Mouse (Mus musculus) kidney, postnatal 0 days (tissue): Measurements from ENCODE around the gene Cdk8. TPM values are rescaled to one million over a fixed set of nuclear protein-coding genes. Genes with fewer than 3 reads are reported as not detected.

Experiments used
- ATAC-seq: fragments of 200-750 bp; cut with Nextera tagmentation; replicated peaks from 2 replicates; pipeline ENCODE4 v1.8.0; 2017; ENCODE audit warnings: low read depth, moderate number of reproducible peaks, moderate TSS enrichment, moderate library complexity; ENCODE audit not compliant: low FRiP score
- DNase-seq: peaks from one replicate; pipeline ENCODE4 v3.0.0-alpha.2; 2016; ENCODE audit warnings: low spot score
- H3K27ac ChIP-seq: fragments of 300-500 bp; sonication (generic); 2 replicates; pipeline ENCODE4 v1.5.1; 2014; ENCODE audit warnings: mild to moderate bottlenecking
- H3K27me3 ChIP-seq: fragments of 300-500 bp; sonication (generic); 2 replicates; pipeline ENCODE4 v1.6.1; 2014; ENCODE audit warnings: low read length, mixed read lengths; ENCODE audit not compliant: insufficient read depth
- H3K36me3 ChIP-seq: fragments of 300-500 bp; sonication (generic); 2 replicates; pipeline ENCODE4 v1.6.1; 2014; ENCODE audit warnings: low read length, mixed read lengths; ENCODE audit not compliant: insufficient read depth
- H3K4me1 ChIP-seq: fragments of 300-500 bp; sonication (generic); replicated peaks from 2 replicates; pipeline ENCODE4 v1.6.1; 2014; ENCODE audit warnings: antibody characterized with exemption, low read length, mixed read lengths; ENCODE audit not compliant: insufficient read depth
- H3K4me2 ChIP-seq: fragments of 300-500 bp; sonication (generic); 2 replicates; pipeline ENCODE4 v1.6.1; 2014; ENCODE audit warnings: mild to moderate bottlenecking, low read length, moderate library complexity, mixed read lengths
- H3K4me3 ChIP-seq: fragments of 300-500 bp; sonication (generic); replicated peaks from 2 replicates; pipeline ENCODE4 v1.5.1; 2014; ENCODE audit warnings: low read depth, low read length
- H3K9ac ChIP-seq: fragments of 300-500 bp; sonication (generic); 2 replicates; pipeline ENCODE4 v1.6.1; 2014; ENCODE audit warnings: low read depth, low read length
- H3K9me3 ChIP-seq: fragments of 300-500 bp; sonication (generic); replicated peaks from 2 replicates; pipeline ENCODE4 v1.6.1; 2016; ENCODE audit warnings: low read length, inconsistent platforms, mixed read lengths
- CTCF ChIP-seq: IDR thresholded peaks from 2 replicates; pipeline ENCODE4 v1.5.1; 2016; ENCODE audit warnings: antibody characterized with exemption, low read depth, mild to moderate bottlenecking, moderate library complexity
- WGBS: fragments of 180-500 bp; shearing (Covaris S2); extraction: QIAGEN DNeasy Blood & Tissue Kit; methylation state at CpG from one replicate; pipeline ENCODE4 v1.1.7; 2014; 5-methylcytosine and 5-hydroxymethylcytosine counted together
- polyA plus RNA-seq: library from polyadenylated mRNA; unstranded; fragments of >200 nt; fragmentation: Nextera tagmentation; extraction: Ambion mirVana; gene quantifications from 2 replicates; pipeline ENCODE4 v1.2.1, GENCODE M21; 2015

The Cdk8 gene
- polyA plus RNA-seq, 1 experiment from 2014 or later, result 18.1 TPM

DNA sequence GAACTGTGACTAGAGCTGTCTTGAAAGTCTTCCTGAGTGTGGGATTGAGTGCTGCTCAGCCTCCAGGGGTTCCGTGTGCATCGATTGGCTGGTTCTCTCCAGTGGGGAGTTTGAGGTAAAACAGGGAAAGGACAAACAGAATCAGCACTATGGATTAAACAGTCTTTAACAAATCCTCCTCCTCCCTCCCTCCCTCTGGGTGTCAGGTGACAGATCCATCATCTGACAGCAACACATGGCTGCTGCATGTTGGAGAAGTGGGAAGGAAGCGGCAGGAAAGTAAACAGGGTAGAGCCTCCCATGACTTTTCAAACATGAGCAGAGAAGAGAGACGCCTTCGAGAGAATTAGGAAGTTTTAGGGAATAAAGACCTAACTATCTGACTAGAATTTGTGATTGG is 59.4 kb downstream of the Cdk8 start:
- DNase-seq, result peak; percentile 21
- no peaks in the 10 kb centered on the region for H3K9me3 ChIP-seq
- H3K9ac ChIP-seq, result no peak overlapping the region
- H3K4me2 ChIP-seq, result no peak overlapping the region
- H3K27ac ChIP-seq, result no peak overlapping the region; the same call in 1 of the 2 replicates
- H3K27me3 ChIP-seq, result no peaks in the 10 kb centered on the region
- no peak for TF ChIP-seq CTCF
- no peak for ATAC-seq
- no peaks in the 10 kb centered on the region for H3K4me1 ChIP-seq
- 61% methylated on average over 5 of the region's 5 CpGs for WGBS
- H3K36me3 ChIP-seq, result peaks cover 22% of the 10 kb centered on the region
- no peak overlapping the region for H3K4me3 ChIP-seq

DNA sequence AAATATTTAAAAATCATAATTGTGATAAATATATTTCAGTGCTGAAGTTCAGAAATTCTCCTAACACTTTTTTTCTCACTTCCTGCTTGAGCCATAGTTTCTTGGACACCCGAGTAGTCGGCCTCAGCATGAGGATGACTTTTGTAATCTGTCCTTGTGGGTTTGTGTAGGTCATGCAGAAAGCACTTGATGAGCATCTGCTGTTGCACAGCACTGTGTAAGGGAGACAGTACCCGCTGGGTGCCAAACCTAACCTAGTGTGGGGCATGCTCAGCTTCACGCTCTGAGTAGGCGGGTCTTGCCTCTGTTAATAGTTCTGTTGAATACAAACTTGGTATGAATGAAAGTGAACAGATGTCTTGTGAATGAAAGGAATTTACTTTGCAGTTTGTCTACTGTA is 60.5 kb downstream of the Cdk8 start:
- H3K9ac ChIP-seq, result no peak overlapping the region
- no peak overlapping the region for H3K4me2 ChIP-seq
- whole genome bisulfite sequencing, result 82% methylated on average over 5 of the region's 5 CpGs
- no peaks in the 10 kb centered on the region for H3K4me1 ChIP-seq
- H3K27me3 ChIP-seq, result no peaks in the 10 kb centered on the region
- H3K9me3 ChIP-seq, result no peaks in the 10 kb centered on the region
- DNase-seq, result no peak
- ATAC-seq, result no peak
- no peak for TF ChIP-seq CTCF
- no peak overlapping the region for H3K27ac ChIP-seq
- H3K36me3 ChIP-seq, result peaks cover 23% of the 10 kb centered on the region
- H3K4me3 ChIP-seq, result no peak overlapping the region

DNA sequence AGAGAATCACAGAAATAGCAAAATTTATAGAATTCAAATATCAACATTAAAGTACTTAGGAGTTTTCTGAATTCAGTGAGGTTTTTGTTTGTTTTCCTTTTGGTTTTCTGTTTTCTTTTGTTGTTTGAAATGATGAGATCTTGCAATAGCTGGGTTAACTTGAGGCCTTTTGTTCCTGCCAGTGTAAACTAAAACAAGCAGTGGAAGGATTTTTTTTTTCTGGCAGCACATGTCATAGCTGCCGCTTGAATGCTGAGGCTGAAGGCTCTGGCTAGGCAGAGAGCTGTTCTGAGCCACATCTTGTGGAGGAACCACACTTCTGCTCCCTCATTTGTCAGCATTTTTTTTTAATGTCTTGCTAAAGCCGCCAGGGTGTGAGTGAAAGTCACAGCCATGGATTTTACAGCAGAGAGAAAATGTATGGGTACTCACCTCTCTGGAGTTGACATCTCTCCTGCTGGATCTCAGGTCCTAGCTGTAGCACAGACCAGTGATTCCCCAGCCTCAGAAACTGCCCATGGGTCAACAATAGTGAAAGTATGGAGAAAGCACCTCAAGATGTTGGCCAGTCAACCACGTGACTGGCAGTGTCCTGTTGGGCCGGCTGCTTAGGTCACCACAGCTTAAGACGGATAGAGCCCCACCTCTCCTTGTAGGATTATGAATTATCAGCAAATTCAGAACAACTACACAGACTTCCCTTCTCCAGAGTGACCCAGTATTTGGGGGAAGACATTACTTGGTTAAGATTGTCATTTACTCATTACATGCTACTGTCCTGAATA is 62.1 kb downstream of the Cdk8 start:
- H3K36me3 ChIP-seq, result peaks cover 20% of the 10 kb centered on the region
- no peaks in the 10 kb centered on the region for H3K27me3 ChIP-seq
- H3K4me2 ChIP-seq, result no peak overlapping the region
- H3K27ac ChIP-seq, result no peak overlapping the region
- TF ChIP-seq CTCF, result no peak
- DNase-seq (no peak), ATAC-seq (no peak)
- WGBS, result 83% methylated on average over 5 of the region's 5 CpGs
- no peak overlapping the region for H3K4me3 ChIP-seq
- no peaks in the 10 kb centered on the region for H3K4me1 ChIP-seq
- H3K9ac ChIP-seq, result no peak overlapping the region
- no peaks in the 10 kb centered on the region for H3K9me3 ChIP-seq

DNA sequence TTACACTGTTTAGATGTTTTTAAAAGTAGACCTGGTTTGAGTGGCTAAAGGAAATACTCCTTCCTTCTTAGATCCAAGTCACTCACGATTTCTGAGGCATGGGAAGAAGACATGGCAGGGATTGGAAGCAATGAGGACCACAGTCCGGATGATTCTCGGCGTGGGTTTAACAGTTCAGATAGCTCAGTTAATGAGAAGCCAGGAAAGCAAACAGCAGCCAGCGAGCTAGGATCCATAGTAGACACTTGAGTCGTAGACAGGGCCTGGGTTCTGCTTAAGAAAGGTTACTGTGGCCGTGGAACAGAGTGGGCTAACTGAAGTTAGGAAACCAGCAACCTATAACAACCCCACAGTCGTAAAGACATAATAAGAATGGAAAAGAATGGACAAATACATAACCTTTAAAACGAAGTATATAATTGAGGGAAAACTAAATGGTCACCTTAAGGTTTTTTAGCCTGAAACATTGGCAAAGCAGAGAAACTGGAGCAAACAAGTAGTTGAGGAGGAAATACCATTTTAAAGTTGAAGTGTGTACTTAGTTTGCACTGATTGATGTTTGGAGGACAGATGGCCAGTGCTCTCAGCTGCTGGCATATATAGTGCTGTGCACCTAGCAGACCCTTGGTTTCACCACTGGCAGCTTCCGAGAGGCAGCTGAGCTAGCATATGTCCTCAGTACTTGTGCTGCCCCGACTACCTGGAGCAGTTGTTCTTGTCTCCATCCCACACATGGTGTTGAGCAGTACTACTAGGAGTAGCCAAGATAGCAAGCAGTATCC is 63.1 kb downstream of the Cdk8 start:
- no peak overlapping the region; the same call in 1 of the 2 replicates for H3K27ac ChIP-seq
- 81% methylated on average over 11 of the region's 11 CpGs for WGBS
- ATAC-seq, result no peak

DNA sequence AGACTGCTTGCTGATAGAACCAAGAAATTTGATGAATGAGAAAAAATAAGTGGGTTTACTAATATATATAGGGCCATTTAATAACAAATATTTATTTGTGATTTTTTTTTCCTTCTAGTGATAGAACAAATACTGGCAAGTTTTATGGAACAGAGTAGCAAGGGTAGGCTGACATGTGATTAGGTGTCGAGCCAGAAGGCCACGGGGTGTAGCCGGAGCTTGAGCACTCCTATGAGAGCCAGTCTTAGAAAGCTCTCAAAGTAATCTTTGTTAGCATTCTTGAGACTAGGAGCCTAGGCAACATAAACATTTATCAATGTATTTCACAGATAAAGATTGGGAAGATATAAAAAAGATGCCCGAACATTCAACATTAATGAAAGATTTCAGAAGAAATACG is 63.8 kb downstream of the Cdk8 start:
- H3K36me3 ChIP-seq, result peaks cover 21% of the 10 kb centered on the region
- no peak overlapping the region for H3K27ac ChIP-seq
- DNase-seq, result no peak
- H3K4me2 ChIP-seq, result no peak overlapping the region
- 93% methylated on average over 5 of the region's 5 CpGs for WGBS
- no peaks in the 10 kb centered on the region for H3K4me1 ChIP-seq
- ATAC-seq, result no peak
- no peak for TF ChIP-seq CTCF
- no peaks in the 10 kb centered on the region for H3K9me3 ChIP-seq
- no peak overlapping the region for H3K4me3 ChIP-seq
- no peak overlapping the region for H3K9ac ChIP-seq
- H3K27me3 ChIP-seq, result no peaks in the 10 kb centered on the region

More for the DNA sequence above, 63.1 kb downstream of the Cdk8 start:
- Histone ChIP-seq H3K4me2 (no peak overlapping the region), H3K36me3 (peaks cover 17% of the 10 kb centered on the region), H3K9me3 (no peaks in the 10 kb centered on the region), H3K27me3 (no peaks in the 10 kb centered on the region), H3K4me3 (no peak overlapping the region), H3K9ac (no peak overlapping the region), H3K4me1 (no peaks in the 10 kb centered on the region)
- no peak for TF ChIP-seq CTCF
- no peak for DNase-seq

DNA sequence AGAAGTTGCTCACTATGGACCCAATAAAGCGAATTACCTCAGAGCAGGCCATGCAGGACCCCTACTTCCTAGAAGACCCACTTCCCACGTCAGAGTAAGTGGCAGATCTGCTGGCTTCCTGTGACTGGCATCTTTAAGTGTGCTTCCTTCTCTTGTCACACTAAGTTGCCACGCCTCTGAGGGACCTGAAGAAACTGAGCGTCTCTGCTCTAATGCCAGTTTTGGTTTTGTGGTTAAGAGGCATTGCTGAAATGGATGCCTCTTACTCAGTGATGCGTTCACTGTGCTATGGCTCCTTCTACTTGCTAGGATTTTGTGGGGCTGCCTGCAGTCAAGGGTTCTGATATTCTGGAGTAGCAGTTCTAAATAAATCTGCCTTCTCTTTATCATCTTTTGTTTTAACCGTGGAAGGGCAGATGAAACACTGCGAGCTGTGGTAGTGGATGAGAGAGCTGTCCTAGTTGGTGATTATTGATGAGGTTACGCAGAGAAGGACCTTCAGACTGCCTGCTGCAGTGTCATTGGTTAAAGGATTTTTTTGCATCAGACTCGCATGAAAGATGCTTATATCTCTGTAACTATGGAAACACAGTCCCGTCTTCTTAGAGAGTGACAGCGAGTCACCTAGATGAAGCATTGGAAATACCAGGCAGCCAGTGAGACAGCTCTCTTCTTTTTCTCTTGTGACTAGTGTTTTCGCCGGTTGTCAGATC is 67.9 kb downstream of the Cdk8 start:
- no peak for TF ChIP-seq CTCF
- H3K9ac ChIP-seq, result no peak overlapping the region
- no peaks in the 10 kb centered on the region for H3K4me1 ChIP-seq
- WGBS, result 76% methylated on average over 13 of the region's 13 CpGs
- H3K27ac ChIP-seq, result no peak overlapping the region
- H3K9me3 ChIP-seq, result no peaks in the 10 kb centered on the region
- no peaks in the 10 kb centered on the region for H3K27me3 ChIP-seq
- ATAC-seq (no peak), DNase-seq (peak; percentile 34)
- H3K4me3 ChIP-seq, result no peak overlapping the region
- H3K4me2 ChIP-seq, result no peak overlapping the region
- peaks cover 23% of the 10 kb centered on the region for H3K36me3 ChIP-seq
